Mouse (Mus musculus) fibroblast of lung, adult 2 months (primary cell): Measurements from ENCODE around the gene Def6.

ENCODE experiments used
- DNase-seq: peaks from one replicate; pipeline ENCODE4 v3.0.0-alpha.2; 2011; ENCODE audit warnings: low read depth

The Def6 gene

GRCm38 (mm10) chr17:28207591-28208313 is at the start of gene Def6:
Gene Def6, plus strand, starts transcription at chr17:28207778.
- peak; percentile 77 for DNase-seq

- DNase-seq, result no peak
These were observed 47.2 kb upstream of the Def6 start for GRCm38 (mm10) chr17:28160361-28160760.

GRCm38 (mm10) chr17:28161310-28161881 is 46.2 kb upstream of the Def6 start:
- no peak for DNase-seq

- DNase-seq, result no peak
These were observed 43.9 kb upstream of the Def6 start for GRCm38 (mm10) chr17:28163666-28164065.

- DNase-seq, result peak; percentile 90
These were observed 36.9 kb upstream of the Def6 start for GRCm38 (mm10) chr17:28170460-28171305.

GRCm38 (mm10) chr17:28172690-28173089 is 34.9 kb upstream of the Def6 start:
- DNase-seq, result no peak

GRCm38 (mm10) chr17:28176775-28177539 is 30.6 kb upstream of the Def6 start, which contains the start of gene Zfp523:
Gene Zfp523, plus strand, starts transcription at chr17:28177129.
- DNase-seq, result no peak

GRCm38 (mm10) chr17:28177540-28178046 is 30.0 kb upstream of the Def6 start:
- DNase-seq, result no peak

- DNase-seq, result no peak
These were observed 27.2 kb upstream of the Def6 start for GRCm38 (mm10) chr17:28180331-28180730.

- no peak for DNase-seq
These were observed 26.6 kb upstream of the Def6 start for GRCm38 (mm10) chr17:28180783-28181544.

GRCm38 (mm10) chr17:28184971-28185638 is 22.5 kb upstream of the Def6 start:
- DNase-seq, result no peak

- no peak for DNase-seq
These were observed 19.3 kb upstream of the Def6 start for GRCm38 (mm10) chr17:28188313-28188712.

GRCm38 (mm10) chr17:28192754-28193153 is 14.8 kb upstream of the Def6 start:
- no peak for DNase-seq

- DNase-seq, result no peak
These were observed 14.0 kb upstream of the Def6 start for GRCm38 (mm10) chr17:28193559-28193958.

- DNase-seq, result no peak
These were observed 12.5 kb upstream of the Def6 start for GRCm38 (mm10) chr17:28195033-28195432.

GRCm38 (mm10) chr17:28197646-28198045 is 9.9 kb upstream of the Def6 start:
- no peak for DNase-seq

- no peak for DNase-seq
These were observed 5.6 kb upstream of the Def6 start for GRCm38 (mm10) chr17:28201982-28202381.

- no peak for DNase-seq
These were observed 3.4 kb upstream of the Def6 start for GRCm38 (mm10) chr17:28204052-28204720.

- DNase-seq, result no peak
These were observed 2.1 kb upstream of the Def6 start for GRCm38 (mm10) chr17:28205443-28205842.

- DNase-seq, result no peak
These were observed 486 bp upstream of the Def6 start for GRCm38 (mm10) chr17:28207092-28207491.
